Mouse (Mus musculus) bone marrow macrophage, adult 2 months (primary cell): ENCODE measurements around the gene Taar8a. TPM values are rescaled to one million over a fixed set of nuclear protein-coding genes. Genes with fewer than 3 reads are reported as not detected.
A peak's percentile ranks its signal among the peaks of the same experiment; 100 is the strongest.
"Not testable (repeated sequence)": the region's sequence is repeated elsewhere in the genome, so short reads cannot be mapped to it uniquely, and the experiment has no call there.

ENCODE experiments used
- H3K27ac ChIP-seq: 2 replicates; pipeline ENCODE4 v1.5.1; 2012; ENCODE audit warnings: low read depth, low read length; ENCODE audit not compliant: insufficient read depth
- H3K4me1 ChIP-seq: 2 replicates; pipeline ENCODE4 v1.6.1; 2012; ENCODE audit warnings: low read length; ENCODE audit not compliant: control insufficient read depth, insufficient read depth
- H3K4me3 ChIP-seq: 2 replicates; pipeline ENCODE4 v1.5.1; 2012; ENCODE audit warnings: mild to moderate bottlenecking, low read length, moderate library complexity; ENCODE audit not compliant: insufficient read depth
- CTCF ChIP-seq: IDR thresholded peaks from 2 replicates; pipeline ENCODE4 v1.5.1; 2012; ENCODE audit warnings: low read depth, mild to moderate bottlenecking, low read length, moderate library complexity
- POLR2A ChIP-seq: IDR thresholded peaks from 2 replicates; pipeline ENCODE4 v1.6.1; 2012; ENCODE audit warnings: mild to moderate bottlenecking, low read depth, low read length, borderline replicate concordance
- polyA plus RNA-seq: library from polyadenylated mRNA; stranded (reverse); fragments of >200 nt; gene quantifications from 2 replicates; pipeline ENCODE4 v1.2.4, GENCODE M21; 2012; ENCODE audit not compliant: missing spikeins, insufficient read depth, insufficient read length

The Taar8a gene
- not detected in 2 replicates for polyA plus RNA-seq

- H3K4me3 ChIP-seq, H3K4me1 ChIP-seq, H3K27ac ChIP-seq: not testable (repeated sequence)
Measured at GRCm38 (mm10) chr10:24076200-24076599, at the start of gene Taar8a. TSS of gene Taar8a (plus strand) at chr10:24076500.

- H3K4me1 ChIP-seq, result no peaks in the 10 kb centered on the region
- TF ChIP-seq CTCF (no peak), POLR2A (no peak)
- H3K4me3 ChIP-seq, result no peak within 1 kb of the TSS
- H3K27ac ChIP-seq, result no peak within 1 kb of the TSS
Measured at GRCm38 (mm10) chr10:24026922-24027321, 49.4 kb upstream of the Taar8a start, which contains the start of gene Taar7d. TSS of gene Taar7d (plus strand) at chr10:24027222.

- Histone ChIP-seq H3K4me1 (no peaks in the 10 kb centered on the region), H3K4me3 (no peak overlapping the region), H3K27ac (no peak overlapping the region)
- TF ChIP-seq POLR2A (no peak), CTCF (no peak)
Measured at GRCm38 (mm10) chr10:24031347-24031746, 45.0 kb upstream of the Taar8a start.

- TF ChIP-seq CTCF, result no peak
- TF ChIP-seq POLR2A, result no peak
Measured at GRCm38 (mm10) chr10:24037314-24037713, 39.0 kb upstream of the Taar8a start, which contains the start of gene Taar7e. TSS of gene Taar7e (plus strand) at chr10:24037614.

GRCm38 (mm10) chr10:24040120-24040869 is 36.0 kb upstream of the Taar8a start:
- Histone ChIP-seq H3K4me3 (no peak overlapping the region), H3K4me1 (peaks cover 4% of the 10 kb centered on the region), H3K27ac (peak overlapping the region; percentile 35; the same call in 1 of the 2 replicates)
- TF ChIP-seq CTCF (no peak), POLR2A (no peak)

More at GRCm38 (mm10) chr10:24037314-24037713, 39.0 kb upstream of the Taar8a start, which contains the start of gene Taar7e:
- H3K4me3 ChIP-seq, result no peak within 1 kb of the TSS
- no peak within 1 kb of the TSS for H3K27ac ChIP-seq
- peaks cover 4% of the 10 kb centered on the region for H3K4me1 ChIP-seq

GRCm38 (mm10) chr10:24049210-24049609 is 27.1 kb upstream of the Taar8a start, which contains the start of gene Taar7f:
TSS of gene Taar7f (plus strand) at chr10:24049510.
- Histone ChIP-seq H3K4me1 (no peaks in the 10 kb centered on the region), H3K4me3 (no peak within 1 kb of the TSS), H3K27ac (no peak within 1 kb of the TSS)
- TF ChIP-seq POLR2A, result no peak
- no peak for TF ChIP-seq CTCF

GRCm38 (mm10) chr10:24052039-24052438 is 24.3 kb upstream of the Taar8a start:
- no peak overlapping the region for H3K27ac ChIP-seq
- TF ChIP-seq CTCF (no peak), POLR2A (no peak)
- H3K4me3 ChIP-seq, result no peak overlapping the region
- no peaks in the 10 kb centered on the region for H3K4me1 ChIP-seq

- Histone ChIP-seq H3K4me3 (no peak overlapping the region), H3K27ac (no peak overlapping the region), H3K4me1 (peaks cover 7% of the 10 kb centered on the region)
- TF ChIP-seq POLR2A, result no peak
- no peak for TF ChIP-seq CTCF
Measured at GRCm38 (mm10) chr10:24058986-24059385, 17.3 kb upstream of the Taar8a start.

- not testable (repeated sequence) for H3K27ac ChIP-seq, H3K4me1 ChIP-seq, H3K4me3 ChIP-seq
Measured at GRCm38 (mm10) chr10:24074751-24075150, 1.5 kb upstream of the Taar8a start.

GRCm38 (mm10) chr10:24080166-24080565 is 3.9 kb downstream of the Taar8a start:
- Histone ChIP-seq H3K4me1 (no peaks in the 10 kb centered on the region; the same call in 1 of the 2 replicates), H3K4me3 (no peak overlapping the region), H3K27ac (no peak overlapping the region)
- TF ChIP-seq POLR2A (no peak), CTCF (no peak)

GRCm38 (mm10) chr10:24085936-24086335 is 9.6 kb downstream of the Taar8a start:
- TF ChIP-seq POLR2A (no peak), CTCF (no peak)
- peak overlapping the region; percentile 93 for H3K27ac ChIP-seq
- H3K4me3 ChIP-seq, result no peak overlapping the region
- H3K4me1 ChIP-seq, result peaks cover 35% of the 10 kb centered on the region
